Mouse (Mus musculus) brain, adult 2 months (tissue): ENCODE measurements around the gene Tgm2.
A peak's percentile ranks its signal among the peaks of the same experiment; 100 is the strongest.

ENCODE experiments used
- DNase-seq: peaks from one replicate; pipeline ENCODE4 v3.0.0; 2011; ENCODE audit warnings: low read depth, low spot score

Tgm2 gene

DNA sequence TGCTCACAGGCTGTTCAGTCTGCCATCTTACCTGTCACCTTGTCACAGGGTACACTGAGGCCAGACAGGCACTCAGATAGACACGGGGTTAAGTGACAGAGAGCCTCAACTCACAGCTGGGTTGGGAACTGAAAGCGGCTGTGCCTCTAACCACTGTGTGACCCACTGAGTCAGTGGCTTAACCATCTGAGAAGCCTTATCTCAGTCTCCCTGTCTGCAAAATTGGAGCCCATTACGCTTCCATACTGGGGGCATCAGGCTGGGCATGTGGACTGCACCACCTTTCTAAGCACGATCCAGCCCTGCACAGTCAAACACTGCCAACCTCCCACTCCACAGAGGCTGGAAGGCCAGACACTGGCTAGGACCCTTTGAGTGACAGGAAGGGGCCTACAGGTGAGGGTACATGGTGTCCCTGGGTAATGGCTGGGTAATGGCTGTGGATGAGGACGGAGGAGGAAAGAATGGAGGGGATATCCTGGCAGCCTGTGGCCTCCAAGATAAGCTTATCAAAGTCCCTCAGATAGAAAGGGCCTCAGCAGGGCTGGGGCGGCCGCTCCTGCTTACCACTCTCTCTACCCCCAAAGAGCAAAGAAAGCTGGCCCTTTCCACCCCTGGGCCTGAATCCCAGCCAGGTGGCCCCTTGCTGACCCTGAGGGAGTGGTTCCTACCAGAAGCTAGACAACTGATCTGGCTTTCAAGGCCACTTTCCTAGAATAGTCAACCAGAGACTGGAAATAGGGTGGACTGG lies 4.4 kb downstream of the Tgm2 start:
- no peak for DNase-seq

DNA sequence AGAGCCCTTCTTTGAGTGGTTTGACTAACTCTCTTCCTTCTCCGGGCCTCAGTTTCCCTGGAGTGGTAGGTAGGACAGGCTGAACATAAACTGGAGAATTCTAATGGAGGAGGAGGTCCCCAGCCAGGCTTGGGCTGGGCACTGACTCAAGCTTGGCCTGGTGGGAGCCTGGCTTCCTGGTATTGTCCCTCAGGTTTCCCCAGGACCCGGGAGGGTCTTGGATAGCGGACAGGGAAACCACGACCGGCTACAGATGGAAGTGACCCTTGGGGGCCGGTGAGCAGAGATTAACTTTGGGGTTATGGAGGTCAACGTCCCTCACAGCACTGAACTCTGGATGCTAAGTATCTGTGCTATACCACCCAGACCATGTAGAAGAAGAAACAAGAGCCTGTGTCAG lies 5.0 kb downstream of the Tgm2 start:
- DNase-seq: no peak

DNA sequence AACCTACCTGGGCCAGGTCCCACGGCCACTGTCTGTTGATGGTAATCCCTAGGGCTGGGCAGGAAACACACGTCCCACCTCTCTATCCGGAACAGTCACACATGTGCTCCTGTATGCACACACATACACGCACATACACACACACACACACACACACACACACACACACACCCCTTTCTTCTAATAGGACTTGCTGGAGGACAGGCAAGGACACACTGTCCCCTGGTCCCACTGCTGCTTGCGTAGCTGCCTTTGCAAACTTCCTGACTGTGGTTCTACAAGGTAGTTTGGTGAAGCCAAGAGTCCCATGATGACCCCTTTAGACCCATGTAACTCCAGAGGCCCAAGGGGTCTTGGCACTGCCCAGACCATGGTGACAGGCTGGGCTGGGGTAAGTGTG lies 5.6 kb downstream of the Tgm2 start:
- no peak for DNase-seq

DNA sequence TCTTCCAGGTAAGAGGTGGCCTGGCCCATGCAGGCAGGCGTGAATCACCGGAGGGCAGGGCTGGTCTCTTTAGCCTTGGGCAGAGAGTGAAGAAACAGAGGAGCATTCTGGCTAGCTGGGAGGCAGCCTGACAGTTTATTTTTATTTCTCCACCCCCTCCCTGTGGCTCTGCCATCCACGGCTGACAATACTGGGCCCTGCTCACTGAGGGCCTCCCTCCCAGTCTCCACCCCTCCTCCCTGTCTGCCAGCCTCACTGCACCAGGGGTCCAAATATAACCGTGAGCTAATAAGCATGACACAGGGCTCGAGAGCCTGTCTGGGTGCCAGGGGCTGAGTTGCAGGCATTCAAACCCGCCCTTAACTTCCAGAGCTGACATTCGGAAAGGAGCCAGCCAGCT lies 6.6 kb downstream of the Tgm2 start:
- peak; percentile 83 for DNase-seq

DNA sequence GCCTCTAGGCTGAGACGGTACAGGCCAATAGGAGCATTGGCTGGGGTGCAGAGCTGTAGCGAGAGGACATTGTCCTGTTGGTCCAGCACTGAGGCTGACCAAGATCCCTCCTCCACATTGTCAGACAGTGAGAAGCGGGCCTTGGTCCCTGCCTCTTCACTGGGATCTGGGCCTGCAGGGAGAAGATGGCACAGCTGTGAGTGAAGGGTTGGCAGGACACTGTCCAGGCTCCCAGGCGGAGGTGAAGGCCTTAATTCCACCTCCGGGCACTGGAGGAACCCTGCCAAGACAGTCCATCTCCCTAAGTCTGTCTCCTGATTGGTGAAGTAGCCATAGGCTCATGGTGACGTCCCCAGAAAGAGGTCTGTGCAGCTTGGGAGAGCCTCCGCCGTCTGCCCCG lies 7.5 kb downstream of the Tgm2 start:
- no peak for DNase-seq

DNA sequence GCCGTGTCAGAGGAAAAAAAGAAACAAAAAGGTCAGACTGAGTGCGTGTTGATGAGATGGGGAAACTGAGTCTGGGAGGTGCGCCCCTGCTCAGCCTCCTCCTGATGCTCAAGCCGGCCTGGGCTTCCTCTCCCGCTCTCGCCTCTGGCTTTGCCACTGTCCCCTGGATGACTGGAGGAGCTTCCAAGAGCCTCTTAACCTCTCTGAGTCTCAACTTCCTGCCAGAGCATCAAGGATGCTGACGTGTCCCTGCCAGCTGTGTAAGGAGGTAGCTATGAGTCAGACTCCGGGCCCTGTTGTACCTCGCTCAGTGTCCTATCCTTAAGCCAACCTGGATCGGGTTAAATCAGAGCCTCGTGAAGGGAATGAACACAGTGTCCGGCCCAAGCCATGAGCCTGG lies 8.5 kb downstream of the Tgm2 start:
- peak; percentile 27 for DNase-seq

DNA sequence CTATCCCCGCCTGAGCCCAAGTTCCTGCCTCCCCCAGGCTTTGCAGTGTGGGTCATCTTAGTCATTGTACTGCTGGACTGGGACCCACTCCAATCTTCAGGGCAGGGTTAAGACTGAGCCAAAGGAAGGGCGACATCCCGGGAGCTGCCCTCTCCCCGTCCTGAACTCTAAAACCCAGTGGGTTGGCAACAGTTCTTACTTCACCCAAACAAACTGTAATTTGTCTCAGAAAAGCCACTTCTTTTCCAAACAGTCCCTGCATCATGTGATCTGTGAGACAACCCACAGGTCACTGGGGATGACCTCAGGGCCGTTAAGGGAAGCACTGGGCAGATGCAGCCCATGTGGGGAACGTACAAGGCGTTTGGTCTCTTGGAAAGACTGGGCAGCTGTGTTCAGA lies 10.0 kb downstream of the Tgm2 start:
- no peak for DNase-seq

DNA sequence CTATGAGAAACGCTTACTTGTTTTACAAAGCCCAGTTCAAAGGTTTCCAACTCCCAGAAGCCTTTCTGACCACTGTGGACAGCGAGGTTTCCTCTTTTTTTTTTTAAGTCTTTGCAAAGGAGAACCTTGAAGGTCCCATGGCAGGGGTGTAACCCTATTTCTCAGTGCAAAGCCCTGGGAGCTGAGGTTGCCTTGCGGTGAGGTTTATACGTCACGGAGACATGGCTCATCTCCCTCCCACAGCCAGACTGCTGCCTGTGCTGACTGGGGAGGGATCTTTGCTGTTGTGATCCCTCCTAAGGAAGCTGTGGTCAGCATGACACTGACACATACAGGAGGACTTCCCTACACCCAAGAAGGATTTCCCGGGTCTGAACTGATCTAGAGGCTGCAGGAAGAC lies 13.2 kb downstream of the Tgm2 start:
- DNase-seq: peak; percentile 23

DNA sequence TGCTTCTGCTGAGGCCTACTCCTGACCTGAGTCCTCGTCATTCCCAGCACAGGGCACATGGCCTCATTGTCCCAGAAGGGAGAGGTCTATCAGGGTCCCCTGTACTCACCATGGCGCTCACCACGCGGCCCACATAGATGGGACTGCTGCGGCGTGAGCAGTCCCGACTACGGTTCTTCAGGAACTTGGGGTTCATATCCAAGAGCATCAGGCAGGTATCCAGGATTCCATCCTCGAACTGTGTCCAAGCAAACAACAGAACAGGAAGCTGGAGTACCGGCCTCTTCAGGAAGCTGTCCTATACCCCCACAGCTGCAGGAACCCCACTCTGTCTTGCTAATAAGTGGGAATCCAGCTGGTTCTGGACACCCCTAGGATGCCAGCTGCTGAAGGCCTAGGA lies 13.9 kb downstream of the Tgm2 start:
- DNase-seq: no peak

DNA sequence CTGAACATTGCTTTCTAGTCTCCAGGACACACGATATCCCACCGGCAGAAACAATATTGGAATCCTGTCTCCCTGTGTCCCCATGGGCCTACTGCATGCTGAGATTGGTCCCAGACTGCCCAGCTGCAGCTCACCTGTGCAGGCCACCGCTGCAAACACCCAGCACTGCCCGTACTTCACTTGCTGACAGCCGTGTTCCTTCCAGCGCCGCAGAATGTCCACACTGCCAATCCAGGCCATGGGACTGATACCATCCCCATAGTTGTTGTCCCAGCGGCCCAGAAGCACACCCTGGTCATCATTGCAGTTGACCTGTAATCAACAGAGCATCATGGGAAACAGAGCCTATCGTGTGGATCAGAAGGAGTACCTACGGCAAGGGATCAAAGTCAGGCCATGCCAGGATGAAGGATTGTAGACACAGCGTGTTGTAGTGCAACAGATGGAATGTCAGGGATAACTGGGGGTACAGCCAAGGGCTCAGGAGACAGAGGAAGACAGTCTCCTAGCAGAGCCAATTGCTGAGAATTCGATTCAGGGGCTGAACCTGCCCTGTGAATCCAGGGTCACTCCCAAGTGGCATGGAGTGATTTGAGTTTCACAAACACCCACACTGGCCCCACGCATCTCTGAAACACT lies 14.9 kb downstream of the Tgm2 start:
- DNase-seq: peak; percentile 61

DNA sequence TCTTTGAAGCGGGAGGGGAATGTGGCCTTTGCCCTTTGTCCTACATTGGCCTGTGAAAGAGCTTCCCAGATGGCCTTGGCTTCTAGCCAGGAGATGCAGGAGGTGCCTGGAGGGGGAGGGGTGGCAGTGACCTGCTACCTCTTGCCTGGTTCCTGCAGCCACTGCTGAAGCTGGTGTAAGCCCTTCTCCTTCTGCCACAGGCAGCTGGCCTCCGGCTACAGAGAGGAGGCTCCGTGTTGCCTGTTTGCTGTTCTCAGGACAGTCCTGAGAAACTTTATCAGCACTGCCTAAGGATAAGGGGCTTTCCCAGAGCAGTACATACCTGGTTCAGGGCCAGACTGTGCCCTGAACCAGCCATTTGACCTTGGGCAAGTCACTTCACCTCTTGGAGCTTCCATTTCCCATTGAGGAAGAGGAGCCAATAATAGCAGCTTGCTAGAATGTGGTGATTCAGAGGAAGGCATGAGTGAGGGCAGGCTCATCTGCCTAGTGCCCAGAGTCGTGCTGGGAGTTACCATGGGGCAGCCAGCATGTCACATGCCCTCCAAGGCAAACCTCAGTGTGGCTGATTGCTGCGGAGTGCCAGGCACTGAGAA lies 15.7 kb downstream of the Tgm2 start:
- DNase-seq: peak; percentile 61

DNA sequence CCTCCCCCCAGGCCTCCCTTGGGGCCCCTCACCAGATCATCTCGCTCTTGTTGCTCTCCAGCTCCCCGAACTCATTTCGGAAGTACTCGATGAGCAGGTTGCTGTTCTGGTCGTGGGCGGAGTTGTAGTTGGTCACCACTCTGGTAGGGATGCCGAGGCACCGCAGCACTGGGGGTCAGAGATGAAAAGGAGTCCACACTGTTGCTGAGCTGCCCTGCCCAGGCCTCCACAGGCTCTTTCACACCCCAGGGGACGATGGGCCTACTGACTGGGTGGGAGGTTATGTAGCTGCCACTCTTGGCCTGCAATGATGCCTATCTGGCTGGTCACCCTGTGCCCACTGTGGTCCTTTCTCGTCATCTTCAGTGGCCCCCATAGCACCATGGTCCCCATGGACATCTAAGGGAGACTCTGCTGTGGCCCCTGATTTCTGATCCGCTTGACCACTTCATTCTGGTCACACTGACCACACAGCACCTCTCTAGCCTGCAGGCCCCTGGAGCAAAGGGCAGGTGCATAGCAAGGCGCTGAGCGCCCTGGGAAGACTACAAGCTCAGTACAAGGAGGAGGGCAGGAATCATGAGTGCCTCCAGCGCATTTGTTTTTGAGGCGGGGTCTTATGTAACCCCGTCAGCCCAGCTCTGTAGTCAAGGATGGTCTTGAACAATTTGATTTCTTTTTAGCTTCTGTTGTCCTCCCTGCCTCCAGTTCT lies 16.8 kb downstream of the Tgm2 start:
- DNase-seq: no peak

DNA sequence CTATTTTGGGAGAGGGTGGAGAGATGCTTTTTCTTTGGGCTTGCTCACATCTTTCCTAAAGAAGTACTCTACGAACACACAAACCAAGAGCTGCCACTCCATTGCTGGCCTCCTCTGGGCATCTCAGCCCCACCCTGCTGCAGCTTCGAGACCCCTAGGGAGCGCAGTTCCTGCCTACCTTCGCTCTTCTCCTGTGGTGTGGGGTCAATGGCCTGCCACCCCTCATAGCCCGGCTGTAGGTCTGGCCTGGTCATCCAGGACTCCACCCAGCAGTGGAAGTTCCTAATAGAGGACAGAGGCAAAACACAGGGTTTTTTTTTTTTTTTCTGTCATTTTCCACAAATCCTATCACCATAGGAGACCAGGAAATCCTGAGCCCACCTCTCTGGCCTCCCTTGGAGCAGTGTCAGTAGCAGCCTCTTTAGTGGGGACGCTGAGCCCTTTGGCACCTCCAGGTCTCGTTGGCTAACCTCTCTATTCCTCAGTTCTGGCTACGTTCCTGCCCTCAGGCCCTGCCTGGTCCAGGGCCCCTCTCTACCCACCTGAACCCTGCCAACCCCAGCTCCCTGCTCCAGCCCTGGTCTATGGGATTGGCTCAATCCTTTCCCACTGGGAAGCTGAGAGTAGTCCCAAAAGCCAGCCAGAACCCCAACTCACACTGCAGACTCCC lies 17.6 kb downstream of the Tgm2 start:
- DNase-seq: no peak

DNA sequence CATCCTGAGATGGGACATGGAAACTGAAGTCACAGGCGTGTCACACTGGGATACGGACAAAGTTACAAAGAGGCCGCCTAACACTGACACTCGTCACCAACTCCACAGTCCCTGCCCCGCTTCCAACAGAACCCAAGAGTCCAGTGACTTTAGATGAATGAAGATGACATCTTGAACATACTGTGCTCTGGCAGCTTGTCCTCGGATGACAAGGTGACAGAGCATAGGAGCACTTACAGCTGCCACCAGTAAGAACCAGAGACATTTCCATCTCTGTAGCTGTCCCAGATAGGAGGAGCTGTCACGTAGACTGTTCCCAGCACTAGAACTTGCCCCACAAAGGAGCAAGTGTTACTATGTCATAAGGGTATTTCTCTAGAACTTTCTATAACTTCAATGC lies 18.4 kb downstream of the Tgm2 start:
- DNase-seq: no peak

DNA sequence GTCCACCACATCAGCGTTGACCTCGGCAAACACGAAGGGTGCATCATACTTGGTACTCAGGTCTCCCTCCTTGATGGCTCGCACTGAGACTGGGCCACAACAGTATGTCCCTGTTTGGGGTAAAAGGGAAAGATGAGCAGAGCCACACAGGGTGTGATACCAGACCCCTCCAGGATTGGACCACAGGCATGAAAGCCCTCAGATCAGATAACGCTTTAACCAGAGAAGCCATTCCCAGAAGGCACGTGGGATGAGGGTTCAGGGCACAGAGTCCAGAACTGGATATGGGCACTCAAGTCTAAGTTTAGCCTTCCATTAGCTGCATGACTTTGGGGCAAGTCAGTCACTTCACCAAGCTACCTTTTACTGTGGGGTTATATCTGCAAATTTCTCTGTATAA lies 19.0 kb downstream of the Tgm2 start:
- DNase-seq: no peak

DNA sequence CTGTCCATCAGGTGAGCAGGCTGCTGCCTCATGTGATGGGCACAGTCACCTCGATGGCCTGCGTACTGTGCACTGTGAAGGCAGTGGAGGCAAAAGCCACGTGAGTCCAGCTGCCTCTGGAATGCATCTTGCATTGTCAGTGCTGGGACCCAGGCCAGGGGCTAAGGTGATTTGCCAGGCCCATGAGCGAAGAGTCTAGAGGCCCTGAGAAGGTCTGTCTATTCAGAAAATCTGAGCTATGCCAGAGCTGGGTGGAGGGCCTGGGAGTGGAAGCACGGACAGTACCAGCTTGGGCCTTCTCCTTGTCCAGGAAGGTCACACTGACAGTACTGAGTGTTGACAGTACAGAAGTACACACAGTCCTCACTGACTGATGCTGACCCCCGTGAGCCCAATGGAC lies 23.4 kb downstream of the Tgm2 start:
- no peak for DNase-seq

DNA sequence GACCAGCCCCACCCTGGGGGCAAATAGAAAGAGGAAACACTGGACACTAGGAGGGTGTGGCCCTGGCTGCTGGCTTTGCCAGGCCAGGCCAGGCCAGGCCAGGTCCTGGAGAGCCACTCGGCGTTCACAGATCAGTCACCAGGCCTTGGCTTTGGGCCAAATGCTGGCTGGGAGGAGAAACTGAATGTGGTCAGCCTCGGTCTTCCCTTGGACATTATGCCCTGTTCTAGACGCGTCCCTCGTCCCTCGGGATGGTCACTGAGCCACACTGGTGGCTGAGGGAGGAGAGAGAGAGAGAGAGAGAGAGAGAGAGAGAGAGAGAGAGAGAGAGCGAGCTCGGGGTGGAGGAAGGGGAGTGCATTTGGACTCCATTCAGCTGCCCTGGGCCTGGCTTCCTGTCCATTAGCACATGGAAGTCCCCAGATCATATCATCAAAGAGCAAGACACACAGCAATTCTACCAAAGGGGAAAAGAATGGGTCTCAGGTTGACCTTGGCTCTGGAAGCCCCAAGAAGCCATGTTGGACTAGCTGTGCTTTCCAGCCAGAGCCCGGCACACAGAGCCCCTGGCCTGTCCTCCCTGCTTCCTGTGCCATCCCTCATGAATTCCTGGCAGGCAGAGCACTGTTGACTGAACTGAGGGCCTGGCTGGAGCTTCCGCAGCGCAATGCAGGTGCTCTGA lies 24.4 kb downstream of the Tgm2 start:
- DNase-seq: peak; percentile 60

DNA sequence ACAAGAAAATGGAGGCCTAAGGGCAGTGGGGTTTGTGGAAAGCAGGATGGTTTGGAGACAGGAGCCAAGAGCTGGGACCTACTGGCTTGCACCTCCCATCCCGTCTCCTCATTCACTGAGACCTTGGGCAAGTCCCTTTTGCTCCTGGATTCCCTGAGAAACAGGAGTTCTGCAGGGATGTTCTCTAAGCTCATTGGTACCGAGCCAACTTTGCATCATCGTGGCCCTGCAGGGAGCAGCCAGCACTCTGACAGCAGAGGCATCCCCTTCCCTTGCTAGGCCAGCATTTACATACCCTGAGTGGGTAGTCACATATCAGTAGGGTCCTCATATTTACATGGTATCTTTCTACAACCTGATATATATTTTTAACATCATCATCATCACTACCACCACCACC lies 25.4 kb downstream of the Tgm2 start:
- no peak for DNase-seq

DNA sequence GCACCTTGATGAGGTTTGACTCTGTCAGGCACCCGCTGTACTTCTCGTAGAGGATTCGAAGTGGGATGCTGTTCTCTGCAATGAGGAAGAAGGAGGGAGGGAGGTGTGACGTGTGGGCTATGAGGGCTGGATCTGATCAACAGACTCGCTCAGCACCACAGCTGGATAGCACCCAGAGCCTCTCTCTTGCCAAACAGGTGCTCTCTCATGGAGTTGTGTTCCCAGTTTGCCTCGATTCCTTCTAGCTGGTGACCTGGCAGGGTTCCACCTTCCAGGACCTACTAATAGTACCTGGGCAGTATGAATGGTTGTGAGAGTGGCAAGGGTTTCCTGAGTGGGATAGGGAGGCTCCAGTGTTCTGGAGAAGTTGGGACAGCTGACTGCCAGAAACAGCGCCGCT lies 26.0 kb downstream of the Tgm2 start:
- DNase-seq: no peak

DNA sequence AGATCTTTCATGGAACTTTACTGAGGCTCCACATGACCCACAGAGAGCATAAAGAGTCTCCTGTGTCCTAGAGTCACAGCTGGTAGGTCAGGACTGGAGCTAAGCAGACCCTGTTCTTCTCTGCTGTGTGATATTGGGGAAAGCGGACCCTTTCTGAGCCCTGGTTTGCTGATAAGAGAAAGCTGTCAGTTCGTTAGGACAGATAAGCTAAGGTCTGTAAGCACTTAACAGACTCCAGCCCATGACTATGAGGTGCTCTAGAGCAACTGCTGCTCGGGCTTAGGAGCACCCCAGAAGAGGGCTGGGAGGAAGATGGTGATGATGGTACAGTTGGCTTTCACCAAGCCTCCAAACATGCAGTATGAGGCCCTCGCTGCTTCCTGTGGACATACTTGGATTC lies 27.1 kb downstream of the Tgm2 start:
- DNase-seq: no peak

DNA sequence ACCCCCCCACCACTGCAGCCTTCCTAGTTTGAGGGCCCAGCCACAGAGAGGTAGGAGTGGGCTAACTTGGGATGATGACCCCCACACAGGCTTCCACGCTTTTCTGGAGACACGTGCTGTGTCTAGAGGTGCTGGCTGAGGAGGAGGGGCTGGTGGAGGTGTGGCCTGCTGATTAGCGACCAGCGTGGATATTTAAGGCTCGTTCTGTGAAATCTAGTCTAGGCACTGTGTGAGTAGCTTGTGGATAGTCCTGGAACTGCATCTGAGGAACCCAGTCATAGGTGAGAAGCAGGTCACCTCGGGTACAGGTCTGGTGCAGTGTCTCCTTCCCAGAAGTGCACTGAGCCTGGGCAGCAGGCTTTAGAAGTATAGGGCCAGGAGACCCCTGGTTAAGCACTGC lies 29.6 kb downstream of the Tgm2 start:
- DNase-seq: no peak
